Mouse (Mus musculus): ENCODE measurements around the gene Atp2b4.

DNA sequence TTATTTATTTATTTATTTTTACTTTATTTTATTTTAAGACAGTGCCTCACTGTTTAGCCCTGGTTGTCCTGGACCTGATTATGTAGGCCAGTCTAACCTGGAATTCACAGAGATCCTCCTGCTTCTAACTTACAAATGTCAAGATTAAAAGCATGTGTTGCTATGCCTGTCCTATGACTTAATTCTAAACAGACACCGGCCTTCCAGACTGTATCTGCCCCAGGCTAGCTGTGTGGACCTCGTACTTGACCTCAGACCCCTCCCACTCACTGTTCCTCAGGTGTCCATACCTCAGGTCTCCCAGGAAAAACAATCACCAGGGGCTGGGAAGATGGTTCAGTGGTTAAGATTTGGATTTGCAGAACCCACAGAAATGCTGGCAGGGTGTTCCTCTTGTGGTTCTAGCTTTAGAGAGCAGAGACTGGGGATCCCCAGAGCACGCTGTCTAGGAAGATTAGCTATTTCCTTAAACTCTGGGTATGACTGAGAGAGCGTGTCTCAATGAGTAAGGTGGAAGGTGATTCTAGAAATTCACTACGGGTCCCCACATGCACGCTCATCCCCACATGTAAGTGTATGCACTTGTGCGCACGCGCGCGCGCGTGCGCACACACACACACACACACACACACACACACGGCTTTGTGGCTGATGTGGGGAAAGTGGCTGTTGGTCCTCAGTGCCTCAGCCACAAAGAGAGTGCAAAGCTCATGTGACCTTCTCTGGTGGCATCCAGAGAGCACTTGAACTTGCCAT is 40.5 kb upstream of the Atp2b4 start:
- TF ChIP-seq CTCF (IDR thresholded peaks at IDR 0.05; ENCODE audit: low read depth) = no peak
- TF ChIP-seq EP300 (IDR thresholded peaks at IDR 0.05; ENCODE audit: low read depth) = no peak
